Mouse (Mus musculus): ENCODE measurements around the gene Mfsd1.

Gene Mfsd1

DNA sequence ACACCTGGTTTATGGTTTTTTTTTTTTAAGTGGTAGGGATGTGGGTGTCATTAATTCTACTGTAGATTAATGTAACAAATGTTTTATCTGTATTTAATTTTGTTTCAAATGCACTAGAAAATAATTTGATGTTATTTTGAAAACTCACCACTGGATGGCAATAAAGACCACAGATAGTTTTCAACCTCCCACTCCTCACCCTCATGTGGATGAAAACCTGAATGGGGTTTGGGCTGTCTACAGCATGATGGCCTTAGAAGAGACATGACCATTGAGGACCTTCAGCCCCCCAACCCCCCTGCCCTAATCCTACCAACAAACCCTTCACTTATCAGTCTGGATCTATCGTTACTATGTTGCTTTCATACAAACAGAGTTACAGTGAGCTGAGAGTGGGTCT, 42.1 kb downstream of the Mfsd1 start:
- DNase-seq (ENCODE audit: low spot score) = no peak

DNA sequence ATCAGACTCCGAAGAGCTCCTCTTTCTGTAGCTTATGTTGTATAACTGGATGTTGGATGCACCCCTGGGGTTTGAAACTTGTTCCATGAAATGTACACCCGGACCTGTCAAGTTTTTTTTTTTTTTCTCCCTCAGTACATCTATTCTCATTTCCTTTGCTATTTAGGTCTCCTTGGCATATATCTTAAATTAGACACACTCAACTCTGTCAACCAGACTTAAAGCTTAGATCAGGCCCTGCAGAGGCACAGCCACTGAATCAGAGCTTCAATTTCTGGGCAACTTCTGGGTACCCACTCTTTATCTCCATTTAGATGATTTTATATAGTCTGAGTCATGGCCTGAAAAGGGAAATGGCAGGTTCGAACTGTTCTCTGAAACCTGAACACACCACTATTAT, 60.6 kb downstream of the Mfsd1 start:
- DNase-seq (ENCODE audit: low spot score) = no peak

DNA sequence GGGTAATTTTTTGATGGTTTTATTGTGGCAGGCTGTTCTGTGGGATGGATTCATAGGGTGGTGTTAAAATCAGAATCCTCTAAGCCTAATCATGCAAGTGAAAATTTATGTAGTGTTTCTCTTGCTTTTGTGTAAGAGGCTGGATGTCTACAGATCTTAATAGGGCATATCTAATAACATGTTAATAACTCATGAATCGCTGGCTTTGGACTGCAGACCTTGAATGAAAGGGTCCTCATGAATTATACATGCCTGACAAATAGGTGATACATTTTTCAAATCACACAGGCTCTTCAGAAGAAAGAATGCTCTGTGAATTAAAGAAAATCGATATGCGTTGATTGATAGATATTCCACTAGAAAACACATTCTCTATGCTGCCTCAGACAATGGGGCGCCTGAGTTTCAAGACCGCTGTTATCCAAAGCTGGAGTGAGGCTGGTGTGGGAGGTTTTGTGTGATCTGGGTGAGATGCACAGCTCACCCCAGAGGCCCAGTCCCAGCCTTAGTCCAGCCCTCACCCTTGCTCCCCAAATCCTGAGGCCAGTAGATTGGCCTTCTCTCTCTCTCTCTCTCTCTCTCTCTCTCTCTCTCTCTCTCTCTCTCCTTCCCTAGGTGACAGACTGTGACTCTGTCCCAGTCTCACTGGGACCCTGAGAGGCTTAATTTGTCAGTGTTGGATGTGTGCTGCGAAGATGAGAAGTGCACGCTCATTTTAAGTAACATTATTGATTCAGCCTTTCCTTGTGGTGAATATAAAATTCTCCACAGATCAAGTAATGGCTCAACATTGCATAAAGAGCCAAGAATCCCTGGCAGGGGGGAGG, 63.3 kb downstream of the Mfsd1 start:
- no peak for DNase-seq (ENCODE audit: low spot score)

Data from testis, postnatal 10 days (tissue).